Mouse (Mus musculus): ENCODE data around the gene Lpo.
"Not testable (repeated sequence)": the region's sequence is repeated elsewhere in the genome, so short reads cannot be mapped to it uniquely, and the experiment has no call there.

Gene Lpo

DNA sequence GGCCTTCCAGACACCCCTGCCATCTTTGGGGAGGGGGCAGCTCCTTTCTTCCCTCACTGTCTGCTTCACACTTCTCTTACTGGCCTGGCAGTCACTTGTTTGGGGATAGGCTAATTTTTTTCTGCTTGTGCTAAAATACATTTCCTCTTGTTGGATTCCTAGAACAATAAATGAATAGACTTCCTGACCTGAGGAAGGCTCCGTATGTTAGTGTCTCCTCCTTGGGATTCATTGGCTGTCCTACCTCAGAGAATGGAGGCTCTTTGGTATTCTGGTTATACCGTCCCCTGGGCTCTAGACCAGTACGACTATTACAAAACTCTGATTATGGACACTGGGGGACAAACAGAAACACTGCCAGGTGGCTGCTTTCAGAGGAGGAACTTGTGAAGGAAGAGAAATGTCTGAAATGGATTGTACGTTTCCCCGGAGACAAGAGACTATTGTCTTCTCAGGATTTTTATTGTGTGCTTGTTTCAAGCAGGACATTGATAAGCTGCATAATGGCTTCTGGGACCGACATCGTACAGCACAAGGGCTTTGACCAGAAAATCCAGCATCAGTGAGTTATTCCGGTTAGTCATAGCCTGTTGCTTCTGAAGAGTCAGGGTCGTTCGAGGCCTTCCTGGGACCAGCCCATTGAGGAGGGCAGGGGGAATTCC is at the start of gene Lpo:
Gene Lpo, minus strand, starts transcription at position 51 of the 662 bp plus-strand sequence.
- no peak for DNase-seq

DNA sequence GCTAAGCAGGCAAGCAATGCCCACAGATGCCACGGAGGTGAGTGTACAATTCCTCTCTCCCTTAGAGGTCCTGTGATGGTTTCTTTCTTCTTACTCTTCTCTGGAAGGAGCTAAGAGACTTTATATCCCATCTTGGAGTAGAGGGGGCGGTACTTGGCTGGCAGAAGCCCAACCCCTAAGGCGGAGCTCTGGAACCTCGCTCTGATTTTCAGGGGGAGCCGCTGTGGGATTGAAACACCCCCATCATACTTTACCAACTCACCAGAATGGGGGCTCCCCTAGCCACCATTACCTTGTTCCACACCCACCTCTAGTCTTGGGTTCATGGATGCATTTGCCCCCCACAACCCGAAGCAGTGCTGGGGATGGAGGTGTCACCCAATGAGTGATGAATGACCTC is 47.3 kb upstream of the Lpo start, which contains the start of gene Epx:
Gene Epx, minus strand, starts transcription at position 101 of the 400 bp plus-strand sequence.
- DNase-seq: no peak

DNA sequence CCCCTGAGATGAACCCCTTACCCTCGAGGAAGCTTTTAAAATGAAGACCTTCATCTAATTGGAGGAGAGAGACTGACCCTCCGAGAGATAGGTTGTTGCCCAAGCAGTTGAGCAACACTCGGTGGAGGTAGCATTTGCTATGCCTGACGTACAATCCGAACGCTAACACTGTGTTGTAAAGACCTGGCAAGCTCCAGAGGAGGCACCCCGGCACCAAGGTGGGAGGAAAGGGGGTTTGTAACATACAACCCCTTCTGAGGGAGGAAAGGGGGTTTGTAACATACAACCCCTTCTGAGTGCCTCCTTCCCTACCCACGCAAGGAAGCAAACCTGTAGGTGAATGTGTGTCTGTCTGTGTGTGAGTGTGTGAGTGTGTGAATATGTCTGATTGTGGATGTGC is 43.7 kb upstream of the Lpo start:
- DNase-seq: no peak

DNA sequence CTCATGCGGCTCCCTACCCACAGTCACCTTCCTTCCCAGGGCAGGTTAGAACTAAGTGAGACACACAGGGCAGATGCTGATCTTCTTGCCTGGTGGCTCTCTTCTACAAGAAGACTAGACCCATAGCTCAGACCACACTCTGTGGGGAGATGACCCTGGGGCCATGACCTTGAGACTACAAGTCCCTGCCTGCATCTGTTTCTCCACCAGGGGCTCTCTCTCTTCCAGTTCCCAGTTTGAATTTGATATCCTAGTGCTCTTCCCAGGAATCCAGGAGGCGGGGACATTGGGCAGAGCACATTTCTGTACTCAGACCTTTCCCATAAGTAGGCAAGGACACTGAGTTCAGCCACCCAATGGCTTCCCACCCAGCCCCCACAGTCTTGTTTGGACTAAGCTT is 42.0 kb upstream of the Lpo start:
- DNase-seq: no peak

DNA sequence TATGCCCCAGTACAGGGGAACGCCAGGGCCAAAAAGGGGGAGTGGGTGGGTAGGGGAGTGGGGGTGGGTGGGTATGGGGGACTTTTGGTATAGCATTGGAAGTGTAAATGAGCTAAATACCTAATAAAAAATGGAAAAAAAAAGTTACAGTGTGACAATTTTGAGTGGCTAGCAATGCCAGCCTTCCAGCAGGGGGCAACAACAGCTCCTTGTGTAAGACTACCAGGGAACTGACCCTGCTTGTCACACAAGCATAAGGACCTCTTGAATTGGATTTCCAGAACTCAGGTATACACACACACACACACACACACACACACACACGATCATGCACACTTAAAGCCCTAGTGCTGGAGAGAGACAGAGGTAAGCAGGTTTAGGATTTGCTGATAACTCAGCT is 38.8 kb upstream of the Lpo start:
- not testable (repeated sequence) for DNase-seq

DNA sequence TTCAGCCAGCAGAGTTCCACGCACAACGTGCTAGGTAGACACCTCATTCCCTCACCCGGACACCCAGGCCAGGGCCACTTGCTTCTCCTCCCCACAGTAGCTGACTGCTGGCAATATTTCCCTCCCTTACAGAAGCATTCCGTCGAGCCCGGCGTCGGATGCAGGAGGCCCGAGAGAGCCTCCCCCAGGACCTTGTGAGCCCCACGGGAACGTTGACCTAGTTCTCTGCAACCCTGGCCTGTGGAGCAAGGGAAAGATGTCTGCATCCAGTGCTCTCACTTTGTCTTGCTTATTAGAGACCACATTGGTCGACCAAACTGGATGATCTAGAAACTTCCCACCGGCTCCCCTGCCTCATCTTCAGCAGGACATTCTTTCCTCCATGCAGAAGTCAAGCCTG is 34.7 kb upstream of the Lpo start:
- DNase-seq: no peak

DNA sequence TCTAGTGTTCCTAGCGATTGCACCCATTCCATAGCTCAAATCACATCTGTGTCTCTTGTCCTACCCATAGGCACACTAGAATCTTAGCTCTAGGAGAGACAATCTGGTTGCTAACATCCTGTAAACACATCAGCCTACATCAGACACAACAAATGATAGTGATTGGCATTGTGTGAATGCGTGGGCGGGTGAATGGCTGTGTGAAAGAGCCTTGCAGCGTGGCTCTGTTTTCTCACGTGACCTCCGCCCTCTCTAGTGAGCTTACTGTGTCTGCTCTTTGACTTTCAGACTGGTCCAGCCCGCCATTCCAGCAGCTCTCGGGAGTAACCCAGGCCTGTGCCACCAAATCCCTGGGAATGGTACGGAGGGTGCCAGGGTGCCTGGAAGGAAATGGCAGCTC is 32.3 kb upstream of the Lpo start:
- no peak for DNase-seq

DNA sequence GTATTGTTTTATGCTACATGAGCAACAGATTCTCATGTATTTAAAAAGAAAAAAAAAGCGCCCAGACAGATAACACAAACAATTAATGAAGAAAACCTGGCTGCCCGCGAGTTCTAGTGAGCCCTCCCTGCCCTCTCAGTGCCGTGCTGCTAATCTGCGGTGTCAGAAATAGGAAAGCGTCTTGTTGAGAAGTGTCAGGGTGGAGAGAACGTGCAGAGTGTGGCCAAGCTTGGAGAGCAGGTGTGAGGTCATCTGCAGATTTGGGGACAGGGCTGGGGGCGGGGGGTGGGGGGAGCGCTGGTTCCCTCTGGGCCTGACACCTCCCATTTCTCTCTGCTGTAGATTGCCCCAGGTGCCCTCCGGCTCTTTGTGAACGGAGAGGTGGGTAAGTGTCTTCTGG is 31.2 kb upstream of the Lpo start:
- DNase-seq: no peak

DNA sequence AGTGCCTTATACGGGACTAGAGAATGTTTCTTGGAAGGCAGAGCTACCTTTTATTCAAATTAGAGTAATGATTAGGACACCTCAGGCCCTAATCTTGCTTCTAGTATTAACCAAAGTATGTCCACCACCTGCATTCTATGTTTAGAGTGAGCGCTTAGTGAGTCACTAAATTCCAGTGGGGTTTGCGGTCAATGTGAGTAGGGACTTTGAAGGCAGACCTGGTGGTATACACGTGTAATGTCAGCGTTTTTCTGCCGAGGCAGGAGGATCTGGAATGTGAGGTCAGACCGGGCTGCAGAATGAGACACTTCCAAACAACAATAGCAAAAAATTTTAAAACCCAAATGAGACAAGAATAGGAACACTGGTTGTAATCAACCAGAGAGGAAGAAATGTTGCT is 26.5 kb upstream of the Lpo start:
- no peak for DNase-seq

DNA sequence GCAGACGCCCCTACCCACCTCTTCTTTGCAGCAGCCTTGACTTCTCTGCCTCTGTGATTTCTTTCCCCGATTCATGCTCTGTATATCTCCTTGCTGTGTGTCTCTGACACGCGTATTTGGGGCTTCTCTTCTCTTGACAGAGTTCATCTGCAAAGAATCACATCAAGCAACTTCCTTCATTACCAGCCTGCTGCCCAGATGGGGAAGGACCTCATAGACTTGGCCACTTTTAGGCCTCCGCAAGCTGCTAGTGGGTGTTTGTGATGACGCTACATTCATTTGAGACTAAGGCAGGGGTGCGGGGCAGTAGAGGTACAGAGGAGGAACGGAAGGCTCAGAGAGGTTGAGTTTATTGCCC is 25.5 kb upstream of the Lpo start:
- no peak for DNase-seq

DNA sequence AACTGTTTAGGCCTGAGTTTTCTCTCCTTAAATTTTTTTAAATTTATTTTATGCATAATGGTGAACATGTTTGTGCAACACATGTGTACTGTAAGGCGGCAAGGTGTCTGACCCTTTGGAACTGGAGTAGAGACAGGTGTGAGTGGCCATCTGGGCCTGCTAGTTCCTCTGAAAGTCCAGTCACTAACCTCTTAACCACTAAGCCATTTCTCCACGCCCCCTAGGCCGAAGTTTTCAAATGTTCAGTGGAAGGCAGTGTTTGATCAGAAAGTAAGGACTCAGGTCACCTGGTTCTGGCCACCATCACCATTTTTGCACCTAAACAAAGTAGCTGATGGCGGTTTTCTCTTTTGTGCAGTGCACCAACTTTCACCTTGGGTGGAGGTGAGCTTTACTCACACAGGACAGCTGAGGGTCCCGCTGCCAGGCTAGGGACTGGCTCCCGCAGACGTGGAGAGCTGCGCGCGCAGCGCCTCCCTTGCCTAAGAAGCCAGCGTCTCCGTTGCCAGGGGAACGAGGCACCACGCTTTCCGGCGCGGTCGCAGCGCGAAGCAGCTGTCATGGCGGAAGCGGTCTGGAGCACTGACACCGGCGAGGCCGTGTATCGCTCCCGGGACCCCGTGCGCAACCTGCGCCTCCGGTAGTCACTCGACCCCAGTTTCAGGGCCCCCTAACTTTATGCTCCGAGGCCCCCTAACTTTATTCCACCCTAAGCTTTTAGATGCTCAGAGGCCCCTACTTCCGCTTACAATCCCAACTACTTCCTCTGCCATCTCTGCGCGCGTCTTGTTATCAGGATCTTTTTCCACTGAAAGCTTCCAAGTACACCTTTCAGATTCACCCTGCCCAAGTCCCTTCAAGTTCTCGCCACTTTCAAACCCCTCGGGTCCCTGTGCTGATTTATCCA is 24.9 kb upstream of the Lpo start, which contains the start of gene Mks1:
Gene Mks1, plus strand, starts transcription at position 526 of the 907 bp plus-strand sequence.
- peak; percentile 82 to 86 for DNase-seq

DNA sequence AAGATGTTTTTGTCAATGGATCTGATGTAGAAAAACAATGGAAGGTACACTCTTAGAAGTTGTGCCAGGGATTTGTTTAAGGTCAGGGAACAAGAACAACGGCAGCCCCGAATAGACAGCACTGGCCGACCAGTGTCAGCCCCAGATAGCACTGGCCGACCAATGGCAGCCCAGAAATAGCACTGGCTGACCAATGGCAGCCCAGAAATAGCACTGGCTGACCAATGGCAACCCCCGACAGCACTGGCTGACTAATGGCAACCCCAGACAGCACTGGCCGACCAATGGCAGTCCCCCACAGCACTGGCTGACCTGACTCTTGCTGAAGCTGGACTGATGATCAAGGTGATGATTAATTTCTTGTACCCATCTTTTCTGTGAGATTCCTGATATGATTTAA is 19.8 kb upstream of the Lpo start:
- no peak for DNase-seq

DNA sequence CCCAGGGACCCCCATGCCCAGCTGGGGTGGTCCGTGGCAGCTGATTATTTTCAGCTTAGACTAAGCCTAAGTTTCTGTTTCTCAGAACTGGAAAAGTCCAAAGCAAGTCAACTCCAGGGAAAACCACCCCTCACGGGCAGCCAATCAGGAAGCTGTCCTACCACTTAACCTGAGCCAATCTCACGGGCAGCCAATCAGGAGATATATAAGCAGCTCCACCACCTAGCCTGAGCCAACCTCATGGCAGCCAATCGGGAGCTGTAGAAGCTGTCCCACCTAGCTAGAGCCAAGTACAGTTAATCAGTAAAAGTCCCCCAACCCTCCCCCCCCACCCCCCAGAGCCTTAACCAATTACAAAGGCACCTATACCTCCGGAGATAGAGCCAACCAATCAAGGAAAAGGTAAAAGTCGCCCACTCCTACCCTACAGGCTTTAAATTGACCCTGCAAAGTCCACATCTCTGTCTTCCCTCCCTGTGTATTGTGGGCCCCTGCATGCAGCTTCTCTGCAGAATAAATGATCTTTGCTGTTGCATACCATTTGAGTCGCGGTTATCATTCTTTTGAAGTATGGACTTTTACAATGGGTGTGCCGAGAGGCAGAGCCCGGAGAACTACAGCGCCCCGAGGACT is 19.0 kb upstream of the Lpo start:
- no peak for DNase-seq

DNA sequence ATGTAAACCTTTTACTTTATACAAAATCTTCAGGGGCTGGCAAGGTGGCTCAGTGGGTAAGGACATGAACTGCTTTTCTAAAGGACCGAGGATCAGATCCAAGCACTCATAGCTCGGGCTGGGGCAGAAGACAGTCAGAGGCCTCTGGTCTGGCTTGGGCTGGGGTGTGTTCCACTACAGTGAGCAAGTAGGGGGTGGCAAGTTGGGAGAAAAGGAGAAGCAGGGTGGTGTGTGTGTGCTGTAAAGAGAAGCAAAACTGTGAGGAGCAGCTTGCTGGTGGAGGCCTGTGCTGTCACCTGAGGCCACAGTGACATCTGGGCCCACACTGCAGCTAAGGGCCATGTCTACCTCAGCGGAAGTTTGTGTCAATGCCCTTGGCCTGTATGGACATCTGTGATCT is 13.3 kb upstream of the Lpo start:
- DNase-seq: no peak

DNA sequence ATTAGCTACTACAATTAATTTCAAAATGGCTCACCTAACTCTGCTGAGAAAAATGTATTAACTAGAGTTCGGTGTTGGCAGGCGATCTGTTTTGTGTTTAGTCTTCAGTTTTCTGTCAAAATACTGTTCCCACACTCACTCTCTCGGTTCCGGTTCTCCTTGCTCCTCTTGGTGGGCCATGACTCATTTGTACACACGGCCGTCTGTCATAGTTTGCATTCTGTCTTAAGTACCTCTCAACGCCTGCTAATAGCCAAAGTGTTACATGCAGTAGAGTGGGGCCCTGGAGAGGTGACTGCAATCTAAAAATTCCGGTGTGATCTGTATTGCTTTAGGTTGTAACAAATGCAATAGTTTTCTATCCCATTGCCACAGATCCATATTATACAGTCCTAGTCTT is 12.6 kb upstream of the Lpo start:
- no peak for DNase-seq

DNA sequence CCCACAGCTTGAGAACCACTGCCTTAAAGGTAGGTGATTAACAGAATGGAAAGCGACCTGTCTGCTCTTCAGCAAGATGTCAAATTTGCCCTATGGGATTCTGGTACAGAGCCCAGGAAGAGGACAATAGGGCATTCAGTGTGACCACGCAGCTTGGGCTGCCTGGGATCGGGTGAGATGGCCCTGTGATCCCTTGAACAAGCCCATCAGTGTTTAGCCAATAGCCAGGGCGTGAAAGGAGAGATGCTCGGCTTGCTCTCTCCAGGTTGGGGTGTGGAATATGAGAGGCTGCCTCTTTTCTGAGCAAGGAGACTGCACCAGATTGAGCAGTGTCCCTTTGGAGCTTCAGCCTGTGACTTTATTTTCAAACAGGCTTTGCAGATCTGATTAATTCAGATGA is 6.6 kb downstream of the Lpo start:
- no peak for DNase-seq

DNA sequence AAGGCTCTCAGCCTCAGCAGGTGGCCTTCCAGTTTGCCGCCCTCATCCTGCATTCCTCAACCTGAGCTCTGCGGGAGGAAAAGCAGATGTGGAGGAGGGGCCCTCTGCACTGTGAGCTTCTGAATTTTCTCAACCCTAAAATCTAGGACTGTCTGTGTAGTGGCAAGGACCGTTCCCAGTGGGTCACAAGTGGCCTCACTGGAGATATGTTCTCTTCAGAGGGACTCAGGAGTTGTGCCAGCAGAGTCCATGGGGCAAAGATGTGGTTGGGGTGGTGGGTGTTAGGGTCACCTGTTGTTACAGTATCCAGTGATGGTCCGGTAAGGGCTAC is 10.7 kb downstream of the Lpo start:
- DNase-seq: no peak

DNA sequence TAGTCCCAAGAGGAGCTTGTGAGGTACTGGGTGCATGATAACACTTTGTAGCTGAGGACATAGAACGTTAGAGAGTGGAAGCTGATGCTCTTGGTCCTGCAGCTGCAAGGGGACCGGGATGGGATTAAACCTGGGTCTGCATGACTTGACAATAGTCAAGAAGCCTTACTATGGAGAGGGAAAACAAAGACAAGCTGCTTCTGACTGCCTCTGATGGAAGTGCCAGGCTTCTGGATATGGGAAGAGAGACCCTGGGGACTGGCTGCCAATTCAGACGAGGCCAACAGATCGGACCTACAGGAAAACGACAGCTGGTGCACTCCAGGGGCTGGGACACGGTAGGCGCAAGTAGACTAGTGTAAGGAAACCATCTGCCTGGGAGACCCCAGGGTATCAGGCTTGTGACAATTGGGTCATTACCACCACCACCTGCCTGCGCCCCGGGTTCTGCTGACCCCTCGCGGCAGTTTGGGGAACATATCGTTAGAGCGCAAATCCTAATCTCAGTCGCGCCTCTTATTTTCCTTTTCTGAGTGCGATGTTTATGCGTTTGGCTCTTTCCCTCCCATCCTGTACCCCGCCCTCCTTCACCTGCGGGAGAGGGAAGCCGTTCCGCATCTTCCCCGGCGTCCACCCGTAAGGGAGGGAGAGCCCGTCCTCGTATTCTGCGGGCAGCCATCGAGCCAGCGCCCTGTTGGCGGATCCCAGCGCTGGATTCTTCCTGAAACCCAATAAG is 11.2 kb downstream of the Lpo start:
- DNase-seq: no peak

DNA sequence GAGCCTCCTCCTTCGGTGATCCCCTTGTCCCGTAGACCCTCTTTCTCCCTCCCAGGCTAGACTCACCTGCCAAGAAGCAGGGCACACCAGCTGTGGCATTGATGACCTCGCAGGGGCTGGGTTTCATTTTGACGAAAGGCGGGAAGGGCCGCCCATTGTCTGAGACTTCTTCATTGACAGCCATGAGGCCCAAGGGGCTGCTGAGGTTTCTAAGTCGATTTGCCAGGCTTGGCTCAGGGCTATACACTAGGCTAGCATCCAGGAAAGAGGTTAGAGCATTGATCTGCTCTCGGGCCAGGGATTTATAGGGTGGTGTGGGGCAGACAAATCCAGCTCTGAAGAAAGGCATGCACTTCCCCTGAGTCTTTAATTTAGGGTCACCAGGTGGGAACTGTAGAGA is 13.3 kb downstream of the Lpo start:
- no peak for DNase-seq

DNA sequence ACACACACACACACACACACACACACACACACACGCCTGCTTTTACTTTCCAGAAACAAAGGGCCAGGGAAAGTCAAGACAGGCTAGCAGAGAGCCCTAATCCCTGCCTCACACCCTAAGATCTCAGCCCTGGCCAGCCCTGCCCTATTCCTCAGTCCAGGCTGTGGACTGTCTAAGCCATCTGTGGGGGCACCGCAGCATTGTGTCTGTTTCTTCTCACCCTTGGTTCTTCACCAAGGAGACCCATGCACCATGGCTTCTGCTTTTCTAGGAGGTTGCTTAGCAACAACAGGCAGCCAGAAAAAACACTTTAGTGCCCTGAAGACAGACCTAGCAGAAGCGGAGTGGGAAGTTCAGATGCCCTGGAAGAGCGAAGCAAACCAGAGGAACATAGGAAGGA is 16.7 kb downstream of the Lpo start:
- DNase-seq: no peak

DNA sequence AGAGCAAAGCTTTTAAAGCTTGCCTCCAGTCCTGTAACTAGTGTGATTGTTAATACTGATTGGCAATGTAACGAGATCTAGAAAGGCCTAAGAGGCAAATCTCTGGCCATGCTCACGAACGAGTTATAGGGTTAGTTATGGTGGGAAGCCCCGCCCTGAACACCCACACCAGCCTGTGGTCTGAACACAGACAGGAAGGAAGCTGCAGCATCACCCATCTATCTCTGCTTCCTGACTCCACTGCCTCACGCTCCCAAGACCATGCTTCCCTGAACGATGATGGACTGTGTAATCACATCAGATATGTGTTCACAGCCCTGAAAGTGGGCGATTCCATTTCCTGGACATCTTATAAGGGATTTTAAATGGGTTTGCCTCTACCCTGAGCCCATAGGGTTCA is 19.9 kb downstream of the Lpo start:
- no peak for DNase-seq

DNA sequence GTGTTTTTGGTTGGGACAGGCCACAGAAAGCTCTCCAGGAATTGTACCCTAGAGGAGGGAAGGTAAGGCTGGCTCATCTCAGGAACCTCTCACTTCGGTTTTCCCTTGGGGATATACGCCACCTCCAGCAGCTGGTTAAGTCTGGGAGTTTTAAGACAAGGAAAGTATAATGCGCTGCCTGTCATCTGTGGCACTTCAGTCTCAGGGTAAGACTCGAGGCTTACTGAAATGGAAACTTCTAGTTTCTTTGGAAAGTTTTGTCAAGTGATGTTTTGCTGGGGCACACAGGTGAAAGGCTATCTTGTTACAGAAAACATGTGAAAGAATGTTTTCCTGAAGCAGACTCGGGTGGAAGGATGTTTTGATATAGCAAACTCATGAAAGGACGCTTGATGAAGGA is 20.7 kb downstream of the Lpo start:
- DNase-seq: no peak

DNA sequence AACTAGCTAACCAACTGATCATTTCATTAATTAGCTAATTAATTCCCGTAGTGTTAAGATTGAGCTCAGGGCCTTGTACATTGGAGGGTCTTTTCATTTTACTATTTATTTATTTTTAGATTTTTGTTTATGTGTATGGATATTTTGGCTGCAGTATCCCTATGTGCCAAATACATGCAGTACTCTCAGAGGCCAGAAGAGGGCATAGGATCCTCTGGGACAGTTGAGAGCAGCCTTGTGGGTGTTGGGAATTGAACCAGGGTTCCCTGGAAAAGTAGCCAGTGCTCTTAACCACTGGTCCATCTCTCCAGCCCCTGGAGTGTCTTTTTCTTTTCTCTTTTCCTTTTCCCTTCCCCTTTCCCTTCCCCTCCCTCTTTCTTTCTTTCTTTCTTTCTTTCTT is 22.6 kb downstream of the Lpo start:
- DNase-seq: no peak

All from thymus, adult 18-20 months (tissue).